Mouse (Mus musculus) layer of hippocampus, postnatal 14 days (tissue): ENCODE results near the gene Tmem196. TPM values are rescaled to one million over a fixed set of nuclear protein-coding genes. Genes with fewer than 3 reads are reported as not detected.

Experiments used
- DNase-seq, 2 experiments: peaks; one replicate each; pipeline ENCODE4 v3.0.0; 2021 to 2022; ENCODE audit warnings: low spot score in 2 of 2, mixed read lengths in 1 of 2
- long read RNA-seq, 2 experiments: library from polyadenylated mRNA; stranded (forward); transcript quantifications; one replicate each; pipeline ENCODE4 v2.0.0; 2021
- total RNA-seq, 2 experiments: library from RNA; stranded (reverse); gene quantifications; 2 replicates each; pipeline ENCODE4 v1.2.3; 2021

Tmem196 gene
- total RNA-seq: 10 to 100 TPM; 10.8 TPM
- long read RNA-seq, experiment 1, partial matches to known transcripts: 0 of 3 reads
- long read RNA-seq, experiment 1, other reads (novel, unspliced or antisense): 0 of 3 reads
- long read RNA-seq, experiment 2, partial matches to known transcripts: 1 of 4 reads
- long read RNA-seq, experiment 2, other reads (novel, unspliced or antisense): 1 of 4 reads

- peak; percentile 7 to 25 for DNase-seq
Measured at GRCm38 (mm10) chr12:119945589-119946310, at the start of gene Tmem196. Tmem196 (plus strand) TSS chr12:119945822.

GRCm38 (mm10) chr12:119946311-119946692 lies 680 bp downstream of the Tmem196 start:
- no peak for DNase-seq

GRCm38 (mm10) chr12:119957041-119957440 lies 11.4 kb downstream of the Tmem196 start:
- no peak for DNase-seq

GRCm38 (mm10) chr12:119960730-119961129 lies 15.1 kb downstream of the Tmem196 start:
- peak; percentile 13 to 26 for DNase-seq

GRCm38 (mm10) chr12:119965373-119965772 lies 19.8 kb downstream of the Tmem196 start:
- no peak for DNase-seq

- DNase-seq: no peak
Measured at GRCm38 (mm10) chr12:119970068-119970467, 24.4 kb downstream of the Tmem196 start.

GRCm38 (mm10) chr12:119981731-119982130 lies 36.1 kb downstream of the Tmem196 start:
- DNase-seq: peak; percentile 26 to 69

- DNase-seq: no peak
Measured at GRCm38 (mm10) chr12:119998267-119998666, 52.6 kb downstream of the Tmem196 start.

- no peak for DNase-seq
Measured at GRCm38 (mm10) chr12:120004280-120004679, 58.7 kb downstream of the Tmem196 start.

GRCm38 (mm10) chr12:120014768-120015167 lies 69.1 kb downstream of the Tmem196 start:
- no peak for DNase-seq

GRCm38 (mm10) chr12:120015201-120015600 lies 69.6 kb downstream of the Tmem196 start:
- DNase-seq: no peak

GRCm38 (mm10) chr12:120028089-120028959 lies 82.7 kb downstream of the Tmem196 start:
- peak; percentile 53 to 80 for DNase-seq
